Mouse (Mus musculus): ENCODE data around the gene Dcst2. TPM values are rescaled to one million over a fixed set of nuclear protein-coding genes. Genes with fewer than 3 reads are reported as not detected.

Dcst2 gene
- polyA plus RNA-seq, 1 experiment = not detected

- peaks cover 11% of the 10 kb centered on the region for H3K4me1 ChIP-seq (ENCODE audit: control insufficient read depth)
- H3K27me3 ChIP-seq (ENCODE audit: control insufficient read depth) = peaks cover 42% of the 10 kb centered on the region
- TF ChIP-seq TAL1 (IDR thresholded peaks at IDR 0.05; ENCODE audit: low read length) = no peak
- TF ChIP-seq GATA1 (IDR thresholded peaks at IDR 0.05; ENCODE audit: low read length) = no peak
- no peaks in the 10 kb centered on the region for H3K36me3 ChIP-seq (ENCODE audit: control insufficient read depth)
- peak within 1 kb of the TSS; percentile 57 for H3K4me3 ChIP-seq (replicated peaks)
- no peaks in the 10 kb centered on the region for H3K9me3 ChIP-seq (ENCODE audit: control insufficient read depth, low read length)
Observed at GRCm38 (mm10) chr3:89337721-89338578, 23.8 kb upstream of the Dcst2 start, which contains the start of gene Efna4. TSS of gene Efna4 (minus strand) at chr3:89338028.

DNA sequence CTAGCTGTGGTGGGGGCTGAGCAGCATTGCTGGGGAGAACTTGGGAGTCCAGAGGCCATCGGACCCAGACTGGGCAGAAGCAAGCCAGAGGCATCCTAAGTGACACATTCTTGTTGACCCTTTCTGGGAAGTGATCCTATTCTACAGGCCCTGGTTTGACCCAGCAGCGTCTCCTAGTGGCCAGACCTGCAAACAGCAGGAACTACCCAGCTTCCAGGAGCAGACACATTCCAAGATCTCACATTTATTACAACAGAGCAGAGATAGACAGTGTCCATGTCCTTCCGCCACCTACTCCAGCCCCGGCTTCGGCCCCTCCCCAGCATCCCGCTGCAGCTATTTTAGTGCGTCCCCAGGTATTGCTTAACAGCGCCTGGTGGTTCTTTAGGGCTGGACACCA lies 22.4 kb upstream of the Dcst2 start:
- peaks cover 38% of the 10 kb centered on the region for H3K27me3 ChIP-seq (ENCODE audit: control insufficient read depth)
- H3K4me3 ChIP-seq (replicated peaks) = no peak overlapping the region
- TF ChIP-seq TAL1 (IDR thresholded peaks at IDR 0.05; ENCODE audit: low read length) (no peak), GATA1 (IDR thresholded peaks at IDR 0.05; ENCODE audit: low read length) (no peak)
- H3K9me3 ChIP-seq (ENCODE audit: control insufficient read depth, low read length) = no peaks in the 10 kb centered on the region
- H3K36me3 ChIP-seq (ENCODE audit: control insufficient read depth) = no peaks in the 10 kb centered on the region
- peaks cover 11% of the 10 kb centered on the region for H3K4me1 ChIP-seq (ENCODE audit: control insufficient read depth)

- Histone ChIP-seq H3K4me3 (replicated peaks) (peak overlapping the region; percentile 10), H3K36me3 (ENCODE audit: control insufficient read depth) (no peaks in the 10 kb centered on the region), H3K27me3 (ENCODE audit: control insufficient read depth) (peaks cover 33% of the 10 kb centered on the region), H3K4me1 (ENCODE audit: control insufficient read depth) (peaks cover 11% of the 10 kb centered on the region), H3K9me3 (ENCODE audit: control insufficient read depth, low read length) (no peaks in the 10 kb centered on the region)
- TF ChIP-seq GATA1 (IDR thresholded peaks at IDR 0.05; ENCODE audit: low read length) = no peak
- no peak for TF ChIP-seq TAL1 (IDR thresholded peaks at IDR 0.05; ENCODE audit: low read length)
Observed at GRCm38 (mm10) chr3:89340465-89340864, 21.3 kb upstream of the Dcst2 start.

DNA sequence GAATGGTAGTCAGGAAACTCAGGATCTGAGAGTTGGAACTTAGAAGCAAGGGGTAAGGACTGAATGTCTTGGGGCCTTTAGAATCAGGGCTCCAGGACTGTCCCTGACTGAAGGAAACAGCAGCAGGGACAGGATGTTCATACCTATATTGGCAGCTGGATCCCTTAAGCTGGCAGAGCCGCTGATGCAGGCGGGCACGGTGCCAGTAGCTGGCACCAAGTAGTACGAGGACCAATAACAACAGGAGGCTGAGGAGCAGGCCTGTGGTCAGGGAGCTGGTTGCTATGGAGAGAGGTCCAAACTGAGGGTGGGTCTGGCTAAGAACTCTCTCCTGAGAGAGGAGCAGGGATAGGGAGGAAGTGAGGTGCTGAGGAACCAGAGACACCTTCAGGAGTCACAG lies 20.0 kb upstream of the Dcst2 start:
- no peak overlapping the region for H3K4me3 ChIP-seq (replicated peaks)
- no peaks in the 10 kb centered on the region for H3K9me3 ChIP-seq (ENCODE audit: control insufficient read depth, low read length)
- H3K27me3 ChIP-seq (ENCODE audit: control insufficient read depth) = peaks cover 28% of the 10 kb centered on the region
- no peaks in the 10 kb centered on the region for H3K36me3 ChIP-seq (ENCODE audit: control insufficient read depth)
- peaks cover 11% of the 10 kb centered on the region for H3K4me1 ChIP-seq (ENCODE audit: control insufficient read depth)
- TF ChIP-seq GATA1 (IDR thresholded peaks at IDR 0.05; ENCODE audit: low read length) (no peak), TAL1 (IDR thresholded peaks at IDR 0.05; ENCODE audit: low read length) (no peak)

GRCm38 (mm10) chr3:89343279-89343678 lies 18.5 kb upstream of the Dcst2 start:
- Histone ChIP-seq H3K36me3 (ENCODE audit: control insufficient read depth) (no peaks in the 10 kb centered on the region), H3K27me3 (ENCODE audit: control insufficient read depth) (peaks cover 25% of the 10 kb centered on the region), H3K4me1 (ENCODE audit: control insufficient read depth) (peaks cover 4% of the 10 kb centered on the region; the same call in 1 of the 2 replicates), H3K4me3 (replicated peaks) (no peak overlapping the region), H3K9me3 (ENCODE audit: control insufficient read depth, low read length) (no peaks in the 10 kb centered on the region)
- TF ChIP-seq TAL1 (IDR thresholded peaks at IDR 0.05; ENCODE audit: low read length) (no peak), GATA1 (IDR thresholded peaks at IDR 0.05; ENCODE audit: low read length) (no peak)

DNA sequence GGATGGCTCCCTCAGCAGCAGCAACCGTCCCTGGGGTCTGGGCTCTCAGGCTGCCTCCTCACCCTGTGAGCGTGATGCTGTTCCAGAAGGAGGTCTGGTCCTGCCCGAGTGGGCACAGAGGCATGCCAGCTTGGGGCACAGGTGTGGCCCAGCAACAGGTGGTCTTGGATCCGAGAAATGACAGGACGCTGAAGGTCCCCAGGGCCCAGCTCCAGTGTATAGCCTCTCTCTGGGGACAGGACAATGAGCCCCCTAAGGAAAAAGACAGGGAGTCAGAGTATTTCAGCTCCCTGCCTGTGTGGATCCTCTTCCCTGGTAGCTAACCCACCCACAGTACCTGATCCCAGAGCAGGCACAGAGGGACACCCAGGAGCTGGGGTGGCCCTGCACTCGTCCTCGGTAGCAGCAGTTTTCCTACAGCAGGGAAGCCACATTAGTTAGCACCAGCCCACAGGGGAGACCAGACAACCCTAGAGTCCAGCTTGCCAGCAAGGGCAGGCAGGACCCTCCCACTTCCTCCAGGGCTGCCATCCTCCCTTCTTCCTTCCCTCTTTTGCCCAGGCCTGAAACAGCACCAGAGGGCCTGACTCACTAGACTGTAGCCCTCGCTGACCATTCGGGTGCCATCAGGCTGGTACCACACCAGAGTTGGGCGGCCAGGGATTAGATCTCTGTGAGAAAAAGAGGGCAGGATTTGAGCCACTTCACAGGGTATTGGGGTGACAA lies 14.8 kb upstream of the Dcst2 start:
- H3K36me3 ChIP-seq (ENCODE audit: control insufficient read depth) = no peaks in the 10 kb centered on the region

GRCm38 (mm10) chr3:89347916-89348315 lies 13.9 kb upstream of the Dcst2 start:
- H3K4me3 ChIP-seq (replicated peaks) = no peak overlapping the region
- no peaks in the 10 kb centered on the region for H3K9me3 ChIP-seq (ENCODE audit: control insufficient read depth, low read length)
- H3K27me3 ChIP-seq (ENCODE audit: control insufficient read depth) = peaks cover 59% of the 10 kb centered on the region
- no peaks in the 10 kb centered on the region for H3K36me3 ChIP-seq (ENCODE audit: control insufficient read depth)
- H3K4me1 ChIP-seq (ENCODE audit: control insufficient read depth) = peaks cover 15% of the 10 kb centered on the region
- no peak for TF ChIP-seq TAL1 (IDR thresholded peaks at IDR 0.05; ENCODE audit: low read length)
- TF ChIP-seq GATA1 (IDR thresholded peaks at IDR 0.05; ENCODE audit: low read length) = no peak

More for the DNA sequence above, 14.8 kb upstream of the Dcst2 start:
- H3K4me3 ChIP-seq (replicated peaks) = no peak overlapping the region
- peaks cover 15% of the 10 kb centered on the region for H3K4me1 ChIP-seq (ENCODE audit: control insufficient read depth)
- no peaks in the 10 kb centered on the region for H3K9me3 ChIP-seq (ENCODE audit: control insufficient read depth, low read length)
- no peak for TF ChIP-seq TAL1 (IDR thresholded peaks at IDR 0.05; ENCODE audit: low read length)
- TF ChIP-seq GATA1 (IDR thresholded peaks at IDR 0.05; ENCODE audit: low read length) = no peak
- H3K27me3 ChIP-seq (ENCODE audit: control insufficient read depth) = peaks cover 50% of the 10 kb centered on the region

GRCm38 (mm10) chr3:89348911-89349868 lies 12.6 kb upstream of the Dcst2 start:
- Histone ChIP-seq H3K27me3 (ENCODE audit: control insufficient read depth) (peaks cover 67% of the 10 kb centered on the region), H3K9me3 (ENCODE audit: control insufficient read depth, low read length) (no peaks in the 10 kb centered on the region), H3K4me3 (replicated peaks) (peak overlapping the region; percentile 53), H3K36me3 (ENCODE audit: control insufficient read depth) (no peaks in the 10 kb centered on the region), H3K4me1 (ENCODE audit: control insufficient read depth) (peaks cover 17% of the 10 kb centered on the region)
- TF ChIP-seq TAL1 (IDR thresholded peaks at IDR 0.05; ENCODE audit: low read length) = no peak
